ENCODE assay signal across 9 mouse cellular contexts in the genomic region with DNA sequence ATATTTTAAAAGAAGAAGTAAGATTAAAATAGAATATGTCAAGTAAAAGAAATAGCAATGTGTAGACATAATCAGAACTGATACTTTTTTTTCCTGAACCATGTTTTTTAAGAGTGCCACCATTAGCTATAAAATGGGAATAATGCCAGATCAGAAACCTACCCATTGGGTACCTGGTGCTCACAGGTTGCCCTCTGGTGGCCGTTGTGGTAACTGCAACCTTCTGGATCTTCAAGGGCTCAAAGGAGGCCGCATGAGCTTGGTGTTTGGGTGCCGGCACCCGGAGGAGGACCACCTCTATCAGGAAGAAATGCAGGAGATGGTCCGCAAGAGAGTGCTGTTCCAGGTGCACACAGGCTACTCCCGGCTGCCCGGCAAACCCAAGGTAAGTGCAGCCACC. TPM values are rescaled to one million over a fixed set of nuclear protein-coding genes. Genes with fewer than 3 reads are reported as not detected.
DNase-seq lines count a peak whose midpoint lies in the region; ATAC-seq lines count a peak whose summit lies in the region.
"Had no signal": no experiment of that assay in that cellular context is flagged by ENCODE, and none has a peak within 500 bp of the region (broad histone marks: within the 10 kb centered on the region; RNA-seq: fewer than 3 reads in every experiment).

No protein-coding gene starts in this region.

- WGBS in hindbrain, embryonic 10.5 days: 10% methylated on average over 7 of the region's 7 CpGs
- WGBS in hindbrain, embryonic 13.5 days: 18% methylated on average over 7 of the region's 7 CpGs
- 10% methylated on average over 7 of the region's 7 CpGs for WGBS in neural tube, embryonic 11.5 days

- no peak overlapping the region for H3K9ac ChIP-seq in hindbrain, embryonic 13.5 days
- H3K9ac ChIP-seq in neural tube, embryonic 11.5 days (ENCODE audit: low read length): no peak overlapping the region
- H3K9ac ChIP-seq: embryonic facial prominence, embryonic 12.5 days had no signal

- no peak overlapping the region for H3K4me2 ChIP-seq in hindbrain, embryonic 13.5 days
- H3K4me2 ChIP-seq in neural tube, embryonic 11.5 days (ENCODE audit: low read depth): no peak overlapping the region
- H3K4me2 ChIP-seq: embryonic facial prominence, embryonic 12.5 days had no signal

- H3K4me1 ChIP-seq in hindbrain, embryonic 10.5 days (replicated peaks): peaks cover 4% of the 10 kb centered on the region
- peaks cover 5% of the 10 kb centered on the region; the same call in 1 of the 2 replicates for H3K4me1 ChIP-seq in hindbrain, embryonic 13.5 days (replicated peaks)
- no peaks in the 10 kb centered on the region for H3K4me1 ChIP-seq in neural tube, embryonic 11.5 days (ENCODE audit: control insufficient read depth, insufficient read depth, low read length)
- H3K4me1 ChIP-seq: embryonic facial prominence, embryonic 12.5 days had no signal

- H3K27me3 ChIP-seq in hindbrain, embryonic 10.5 days (ENCODE audit: insufficient read depth, poor library complexity, severe bottlenecking): peaks cover 39% of the 10 kb centered on the region
- H3K27me3 ChIP-seq in hindbrain, embryonic 13.5 days: peaks cover 35% of the 10 kb centered on the region
- H3K27me3 ChIP-seq in neural tube, embryonic 11.5 days (ENCODE audit: control insufficient read depth, insufficient read depth, low read length): no peaks in the 10 kb centered on the region

- no peaks in the 10 kb centered on the region for H3K36me3 ChIP-seq in hindbrain, embryonic 10.5 days
- no peaks in the 10 kb centered on the region for H3K36me3 ChIP-seq in hindbrain, embryonic 13.5 days
- no peaks in the 10 kb centered on the region for H3K36me3 ChIP-seq in neural tube, embryonic 11.5 days (ENCODE audit: control insufficient read depth, insufficient read depth, low read length)
- H3K36me3 ChIP-seq: embryonic facial prominence, embryonic 12.5 days had no signal

- H3K4me3 ChIP-seq in hindbrain, embryonic 10.5 days: no peak overlapping the region
- H3K4me3 ChIP-seq in hindbrain, embryonic 13.5 days: no peak overlapping the region
- H3K4me3 ChIP-seq in neural tube, embryonic 11.5 days (ENCODE audit: low read depth, low read length): no peak overlapping the region
- H3K4me3 ChIP-seq: embryonic facial prominence, embryonic 12.5 days had no signal

- intact Hi-C loops in heart, postnatal 10 days (cut with DNase I): loop anchor here (1.0 to 10.0 kb wide), 2 partner anchors 100 to 471 kb away; no protein-coding TSS in a partner anchor

- DNase-seq in hindbrain, embryonic 10.5 days (ENCODE audit: low spot score): peak; percentile 75
- peak; percentile 61 for DNase-seq in adrenal gland, adult 8-10 months
- DNase-seq in embryo, embryonic 10.5 days (ENCODE audit: low spot score): peak; percentile 88
- DNase-seq in heart, postnatal 10 days: peak; percentile 76 to 87
- peak; percentile 28 to 90 for DNase-seq in left cerebral cortex, adult 9 months (ENCODE audit: low spot score in 2 of 2)
- DNase-seq in neural tube, embryonic 11.5 days (ENCODE audit: low spot score): peak; percentile 76
- DNase-seq in testis, postnatal 10 days (ENCODE audit: low spot score): peak; percentile 88

- no peak overlapping the region for H3K27ac ChIP-seq in hindbrain, embryonic 10.5 days
- no peak overlapping the region for H3K27ac ChIP-seq in hindbrain, embryonic 13.5 days
- no peak overlapping the region for H3K27ac ChIP-seq in neural tube, embryonic 11.5 days (ENCODE audit: low read depth, low read length)
- H3K27ac ChIP-seq: embryonic facial prominence, embryonic 12.5 days had no signal

- no peaks in the 10 kb centered on the region for H3K9me3 ChIP-seq in hindbrain, embryonic 10.5 days
- no peaks in the 10 kb centered on the region for H3K9me3 ChIP-seq in hindbrain, embryonic 13.5 days
- H3K9me3 ChIP-seq in neural tube, embryonic 11.5 days (ENCODE audit: control insufficient read depth, low read length): no peaks in the 10 kb centered on the region
- H3K9me3 ChIP-seq: embryonic facial prominence, embryonic 12.5 days had no signal

- ATAC-seq in hindbrain, embryonic 13.5 days (ENCODE audit: low FRiP score): no peak
- no peak for ATAC-seq in neural tube, embryonic 11.5 days (ENCODE audit: insufficient read depth, low FRiP score, low TSS enrichment)

RNA-seq across cellular contexts. Expression of gene Lgals9, which starts 28.5 kb away (rescaled TPM):
- 4.3 and 5.7 TPM in 2 replicates for polyA plus RNA-seq in hindbrain, embryonic 10.5 days (2016; fragmentation: Nextera tagmentation; extraction: Ambion mirVana)
- polyA plus RNA-seq in hindbrain, embryonic 13.5 days (2015; fragmentation: Nextera tagmentation; extraction: Ambion mirVana): 10.6 and 12.3 TPM in 2 replicates
- 10 to 100 TPM; 16.2 to 25.1 (median 20.1) TPM for total RNA-seq in adrenal gland, adult 8-10 months (2022)
- 10 to 100 TPM; 49.5 to 50.5 TPM for total RNA-seq in heart, postnatal 10 days (2021)
- 5.9 and 7.6 TPM in 2 replicates for polyA plus RNA-seq in neural tube, embryonic 11.5 days (2014; fragmentation: Nextera tagmentation; extraction: Ambion mirVana)

RNA-seq across cellular contexts. Expression of gene Nos2, which starts 35.7 kb away (rescaled TPM):
- polyA plus RNA-seq in hindbrain, embryonic 10.5 days (2016; fragmentation: Nextera tagmentation; extraction: Ambion mirVana): 0.71 and 1.1 TPM in 2 replicates
- 1.3 and 1.5 TPM in 2 replicates for polyA plus RNA-seq in hindbrain, embryonic 13.5 days (2015; fragmentation: Nextera tagmentation; extraction: Ambion mirVana)
- total RNA-seq in adrenal gland, adult 8-10 months (2022): 1 to 10 TPM in 2 of 4 experiments, under 1 TPM in 2; 0.52 to 6.0 (median 2.5) TPM
- 10 to 100 TPM in 1 of 2 experiments, 1 to 10 TPM in 1; 7.3 to 11.1 TPM for total RNA-seq in heart, postnatal 10 days (2021)
- polyA plus RNA-seq in neural tube, embryonic 11.5 days (2014; fragmentation: Nextera tagmentation; extraction: Ambion mirVana): 1.4 and 1.6 TPM in 2 replicates
